Mouse (Mus musculus): ENCODE data around the gene Ephb2.

The Ephb2 gene

DNA sequence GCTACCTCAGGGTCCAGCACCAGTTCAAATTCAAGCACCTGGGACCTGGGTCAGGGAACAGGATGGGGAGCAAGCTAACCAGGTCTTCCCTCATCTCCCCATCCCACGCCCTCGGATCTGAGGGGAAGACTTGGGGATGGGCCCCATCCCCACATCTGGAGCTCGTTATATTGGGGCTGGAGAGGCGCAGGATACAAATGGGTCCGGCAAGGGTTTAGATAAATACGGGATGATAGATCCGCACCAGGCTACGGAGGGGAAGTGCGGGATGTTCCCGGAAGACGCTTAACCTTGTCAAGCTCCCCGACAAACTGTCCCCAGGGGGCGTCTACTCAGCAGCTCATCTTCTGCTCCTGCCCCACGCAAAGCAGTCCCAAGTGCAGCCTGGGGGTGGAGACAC is 35.4 kb downstream of the Ephb2 start:
- DNase-seq = no peak

DNA sequence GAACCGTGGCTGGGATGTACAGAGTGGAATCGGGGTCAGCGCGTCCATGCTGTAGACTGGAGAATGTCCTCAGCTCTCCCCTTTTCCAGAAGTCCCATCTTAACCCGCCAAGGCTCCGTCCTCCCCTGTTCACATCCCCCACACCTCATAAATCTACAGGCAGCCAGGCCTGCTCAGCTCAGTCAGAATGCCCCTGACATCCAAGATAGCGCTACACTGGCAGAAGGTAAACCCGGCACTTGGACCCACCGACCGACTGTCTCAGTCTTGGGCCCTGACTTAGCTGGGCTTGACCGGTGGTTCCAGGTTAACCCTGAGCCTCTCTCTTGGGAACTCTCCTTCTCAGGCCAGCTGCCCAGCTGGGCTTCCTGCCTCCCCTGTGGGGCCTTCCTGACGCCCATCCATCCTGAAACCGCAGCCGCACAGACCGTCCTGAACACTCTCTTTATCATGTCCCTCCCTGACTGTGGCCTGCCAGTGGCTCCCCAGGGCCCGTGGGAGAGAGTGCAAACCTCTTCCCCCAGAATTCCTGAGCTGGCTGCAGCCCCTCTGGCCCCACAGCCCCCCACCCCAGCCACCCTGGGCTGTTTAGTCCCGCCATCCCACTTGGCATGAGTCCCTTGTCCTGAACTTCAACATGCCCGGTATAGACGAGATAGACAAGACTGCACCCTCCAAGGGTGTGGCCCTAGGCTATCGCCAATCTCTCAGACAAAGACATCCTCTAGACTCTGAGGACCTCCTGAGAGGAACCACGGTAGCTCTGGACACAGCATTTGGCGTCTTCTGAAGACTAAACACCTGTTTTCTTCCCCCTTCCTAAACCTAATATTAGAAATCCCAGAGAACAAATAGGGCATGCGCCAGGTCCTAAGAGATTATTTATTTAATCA is 37.9 kb downstream of the Ephb2 start:
- DNase-seq = no peak

DNA sequence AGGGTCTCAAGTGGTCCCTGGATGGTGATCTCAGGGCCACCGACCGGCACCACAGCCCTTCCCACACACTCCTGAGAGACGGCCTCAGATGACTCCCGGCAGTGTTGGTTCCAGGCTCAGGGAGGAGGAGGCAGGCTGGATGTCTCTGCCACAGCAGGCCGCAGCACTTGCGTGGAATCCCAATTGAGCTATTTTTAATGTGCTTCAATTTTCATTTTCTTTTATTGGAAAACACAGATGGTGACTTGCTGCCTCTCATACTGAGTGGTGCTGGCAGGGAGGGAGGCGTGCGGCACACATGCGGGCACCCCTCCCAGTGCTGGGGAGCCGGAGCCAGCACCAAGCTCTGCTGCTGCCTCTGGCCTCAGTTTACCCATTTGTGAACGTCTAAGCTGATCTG is 42.5 kb downstream of the Ephb2 start:
- peak; percentile 82 for DNase-seq

DNA sequence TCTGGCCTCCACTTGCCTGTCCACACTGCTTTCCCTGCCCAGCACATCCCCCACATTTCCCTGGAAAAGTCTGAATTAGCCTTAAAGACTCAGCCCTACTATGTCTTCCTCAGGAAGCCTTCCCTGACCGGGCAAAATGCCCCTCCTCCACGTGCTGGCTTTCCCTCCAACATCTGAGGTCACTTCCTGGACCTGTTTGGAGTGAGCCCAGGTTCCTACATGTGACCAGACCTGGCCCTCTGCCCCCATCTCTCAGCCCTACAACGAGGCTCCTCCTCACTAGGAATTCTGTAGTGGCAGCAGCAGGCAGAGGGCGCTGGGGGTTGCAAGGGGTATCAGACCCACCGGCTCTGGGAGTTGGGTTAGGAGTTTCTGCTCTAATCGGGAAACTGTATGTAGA is 46.0 kb downstream of the Ephb2 start:
- DNase-seq = no peak

DNA sequence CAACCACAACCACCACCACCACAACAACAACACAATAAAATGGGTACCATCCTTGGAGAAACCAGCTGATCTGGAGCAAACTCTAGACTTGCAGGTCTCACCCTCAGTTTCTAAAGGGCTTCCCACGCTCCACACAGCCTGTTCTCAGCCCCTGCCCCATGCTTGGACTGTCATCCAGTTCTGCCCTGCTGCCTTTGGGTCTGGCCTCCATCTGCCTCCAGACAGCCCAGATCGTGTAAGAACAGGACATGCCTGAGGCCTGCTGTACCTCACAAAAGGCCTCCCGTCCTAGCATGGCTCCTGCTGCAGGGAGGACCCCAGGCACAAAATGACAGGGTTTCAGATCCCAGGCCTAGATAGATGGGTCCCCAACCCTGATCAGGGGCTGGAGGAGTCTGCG is 48.4 kb downstream of the Ephb2 start:
- no peak for DNase-seq

DNA sequence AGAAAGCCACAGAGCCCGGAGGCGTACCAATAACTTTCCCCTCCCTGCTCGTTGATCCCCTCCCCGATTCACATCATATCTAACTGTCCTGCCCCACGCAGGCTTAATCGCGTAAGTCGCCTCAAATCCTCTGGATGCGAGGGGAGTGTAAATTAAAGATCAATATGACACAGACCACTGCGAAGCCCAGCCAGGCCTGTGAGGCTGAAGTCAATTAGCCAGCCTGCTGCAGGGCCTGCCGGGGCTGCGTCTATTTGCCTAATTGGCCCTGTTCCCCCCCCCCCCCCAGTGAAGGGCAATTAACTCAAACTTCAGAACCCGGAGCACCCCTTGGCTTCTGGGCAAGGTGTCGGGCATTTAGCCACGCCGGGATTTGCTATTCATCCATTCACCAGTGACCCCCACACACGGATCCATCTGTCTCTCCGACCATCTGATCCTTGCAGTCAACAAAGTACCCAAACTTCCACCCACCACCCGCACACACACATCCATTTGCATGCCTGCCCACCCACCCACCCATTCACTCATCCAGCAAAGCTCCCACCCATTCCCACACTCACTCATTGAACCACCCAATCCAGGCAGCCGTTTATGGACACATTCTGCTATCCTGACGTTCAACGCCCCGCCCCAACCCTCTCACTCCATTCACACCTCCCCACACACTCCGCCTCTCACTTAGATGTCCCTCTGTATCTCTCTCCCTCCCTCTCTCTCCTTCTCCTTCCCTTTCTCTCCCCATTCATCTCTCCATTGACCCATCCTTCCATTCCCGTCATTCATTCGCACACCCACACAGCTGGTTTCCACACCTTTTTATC is 49.1 kb downstream of the Ephb2 start:
- DNase-seq = peak; percentile 44

DNA sequence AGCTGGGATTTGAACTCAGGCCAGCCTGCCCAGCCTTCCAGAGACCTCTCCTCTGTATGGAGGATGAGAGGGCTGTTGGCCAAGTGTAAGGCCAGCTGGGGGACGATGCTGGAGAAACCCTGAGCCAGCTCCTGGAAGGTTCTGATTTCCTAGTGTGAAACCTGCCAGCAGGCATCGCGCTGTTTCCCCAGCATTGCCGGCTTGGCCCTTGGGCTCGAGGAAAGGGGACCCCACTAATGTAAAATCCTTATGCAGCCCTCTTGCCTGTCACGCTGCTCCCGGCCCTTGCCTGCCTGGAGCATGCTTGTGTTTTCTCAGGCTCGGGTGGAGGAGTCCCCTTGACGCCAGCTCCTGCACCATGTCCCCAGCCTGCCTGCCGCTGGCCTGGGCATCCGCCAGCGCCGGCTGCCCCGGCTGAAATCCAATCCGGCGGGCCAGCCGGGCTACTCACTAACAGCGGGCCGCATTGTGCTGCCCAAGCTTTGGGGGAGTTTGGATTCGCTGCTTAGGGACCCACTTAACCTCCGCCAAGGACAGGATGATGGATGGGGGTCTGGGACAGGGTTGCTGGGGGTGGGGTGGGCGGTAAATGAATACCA is 52.1 kb downstream of the Ephb2 start:
- DNase-seq = no peak

DNA sequence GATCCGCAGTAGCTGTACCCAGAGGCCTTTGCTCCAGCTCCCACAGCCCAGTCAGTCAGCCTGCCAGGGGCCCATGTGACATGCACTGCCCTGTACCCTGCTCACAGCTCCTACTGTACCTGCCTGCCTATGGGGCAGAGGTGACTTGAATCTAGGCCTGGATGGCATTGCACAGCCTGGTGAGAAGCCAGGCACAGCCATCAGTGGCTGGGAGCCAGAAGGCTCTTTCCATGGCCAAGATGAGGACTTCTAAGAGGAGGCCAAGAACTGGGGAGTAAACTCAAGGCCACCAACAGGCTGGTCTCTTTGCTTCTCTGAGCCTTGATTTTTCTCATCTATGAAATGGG is 53.2 kb downstream of the Ephb2 start:
- DNase-seq = no peak

DNA sequence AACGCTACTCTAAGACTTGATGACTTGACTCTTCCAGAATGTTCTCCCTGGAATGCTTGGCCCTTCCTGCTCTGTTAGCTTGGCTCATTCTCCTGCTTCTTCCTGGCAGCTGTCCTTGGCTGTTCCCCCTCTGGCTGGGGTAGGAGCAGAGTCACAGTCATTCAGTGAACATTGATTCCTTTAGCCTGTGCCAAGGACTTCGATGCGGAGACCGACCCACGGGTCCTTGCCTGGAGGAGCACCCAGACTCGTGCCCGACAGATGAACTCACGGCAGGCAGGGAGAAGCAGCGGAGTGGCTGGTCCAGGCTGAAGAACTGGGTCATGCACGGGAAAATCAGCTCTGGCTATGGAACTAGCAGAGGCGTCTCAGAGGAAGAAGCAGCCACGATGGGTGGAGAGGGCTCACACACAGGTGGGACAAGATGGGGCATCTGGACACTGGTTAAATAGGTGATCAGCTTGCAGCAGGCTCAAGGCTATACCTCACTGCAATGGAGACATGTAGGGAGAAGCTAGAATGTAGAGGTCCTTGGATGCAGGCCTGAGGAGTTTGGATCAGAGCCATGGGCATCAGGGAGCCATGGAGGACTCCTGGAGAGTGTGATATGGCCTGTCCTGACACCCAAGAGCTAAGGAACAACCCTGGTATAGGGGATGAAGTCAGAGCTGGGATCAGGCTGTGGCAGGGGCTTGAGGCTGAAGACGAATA is 53.8 kb downstream of the Ephb2 start:
- no peak for DNase-seq

DNA sequence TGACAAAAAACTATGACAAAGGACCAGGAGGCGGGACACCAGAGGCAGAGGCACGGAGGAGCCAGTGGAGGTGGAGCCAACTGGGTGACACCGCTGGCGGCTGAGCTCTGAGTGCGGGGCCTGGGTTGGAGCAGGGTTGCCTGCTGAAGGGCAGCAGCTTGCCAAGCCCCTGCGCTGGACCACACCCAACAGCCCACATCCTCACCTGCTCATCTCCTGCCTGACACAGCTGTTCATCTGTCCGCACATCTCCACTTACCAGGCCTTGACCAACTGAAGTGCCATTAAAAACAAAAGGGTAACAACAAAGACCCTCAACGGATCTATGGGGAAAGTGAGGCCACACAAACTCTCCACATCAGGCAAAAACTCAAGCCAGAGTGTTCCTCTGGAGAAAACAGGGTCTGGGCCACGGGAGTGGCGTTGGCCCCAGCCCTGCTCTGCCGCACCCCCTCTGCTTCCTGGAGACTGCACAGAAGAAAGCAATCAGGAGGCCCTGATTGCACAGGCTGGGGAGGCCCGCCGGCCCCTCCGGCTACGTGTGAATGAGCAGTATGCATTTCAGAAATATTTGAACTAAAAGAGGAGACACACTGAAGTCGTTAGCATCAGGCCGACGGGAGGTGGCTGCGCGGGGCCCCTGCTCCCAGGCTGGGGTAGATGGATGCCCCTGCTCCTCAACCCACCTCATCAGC is 55.4 kb downstream of the Ephb2 start:
- DNase-seq = no peak

DNA sequence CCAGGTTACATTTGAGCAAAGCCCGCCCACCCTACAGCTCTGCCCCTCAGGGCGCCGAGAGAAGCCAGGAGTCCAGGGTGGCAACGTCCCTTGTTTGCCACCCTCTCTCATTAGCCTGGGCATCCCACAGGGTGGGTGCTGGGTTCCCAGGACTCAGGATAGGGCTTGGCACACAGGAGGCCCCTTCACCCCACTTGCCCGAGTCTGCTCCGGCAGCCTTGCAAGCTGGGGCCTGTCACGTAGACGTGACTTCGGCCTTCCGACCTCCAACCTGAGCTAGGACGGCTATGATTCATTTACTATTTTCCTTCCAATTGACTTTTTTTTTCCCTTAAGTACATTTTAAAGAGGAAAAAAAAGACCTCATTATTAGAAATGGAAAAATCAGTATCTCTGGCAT is 56.6 kb downstream of the Ephb2 start:
- no peak for DNase-seq

DNA sequence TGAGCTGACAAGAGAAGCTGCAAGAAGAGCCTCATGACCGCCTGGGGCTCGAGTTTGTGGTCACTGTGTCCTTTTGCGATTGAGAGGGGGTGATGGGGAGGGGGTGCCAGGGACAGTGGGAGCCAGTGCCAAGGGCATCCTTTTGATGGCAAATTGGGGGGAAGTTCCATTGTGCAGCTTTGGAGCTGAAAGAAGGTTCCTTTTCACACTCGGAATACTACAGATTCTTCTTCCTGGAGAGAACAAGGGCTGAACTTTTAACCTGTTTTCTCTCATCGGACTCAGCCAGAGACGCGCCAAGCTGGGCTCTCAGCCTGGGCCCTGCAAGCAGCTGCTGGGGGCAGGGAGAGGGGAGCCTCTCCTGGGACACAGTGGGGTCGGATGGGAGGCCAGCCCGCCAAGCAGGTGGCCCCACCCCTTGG is 59.3 kb downstream of the Ephb2 start:
- DNase-seq = no peak

DNA sequence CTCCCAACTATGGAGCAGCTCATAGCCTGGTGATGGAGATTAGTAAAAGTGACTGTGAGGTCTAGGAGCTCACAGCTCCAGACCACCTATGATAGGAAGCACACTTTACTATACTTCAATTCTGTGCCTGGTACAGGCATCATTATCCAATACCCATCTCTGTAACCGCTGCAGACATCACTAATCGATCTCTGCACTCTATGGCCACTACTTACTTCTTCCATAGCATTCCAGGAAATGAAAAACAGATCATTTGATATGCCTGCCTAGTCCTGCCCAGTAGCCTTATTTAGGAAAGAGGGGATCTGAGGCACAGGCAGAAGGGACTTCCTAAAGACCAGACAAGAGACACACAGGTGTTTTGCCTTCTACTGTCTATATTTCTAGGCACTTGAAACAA is 59.9 kb downstream of the Ephb2 start:
- DNase-seq = no peak

DNA sequence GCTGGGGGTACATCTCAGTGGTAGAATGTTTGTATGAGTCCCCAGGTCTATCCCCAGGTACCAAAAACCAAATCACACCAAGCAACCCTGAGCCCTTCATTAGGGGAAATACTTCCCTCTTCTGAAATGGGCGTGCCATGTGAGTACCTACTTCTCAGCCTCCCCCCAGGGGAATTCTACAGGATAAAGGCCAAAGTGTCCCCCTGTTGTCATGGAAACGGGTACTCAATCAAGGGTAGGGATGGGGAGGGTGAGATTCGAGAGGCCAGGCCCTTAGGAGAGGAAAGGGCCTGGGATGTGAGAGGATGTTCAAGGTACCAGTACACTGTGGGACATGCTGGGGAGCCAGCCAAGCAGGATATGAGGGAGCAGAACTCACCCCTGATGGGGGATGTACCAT is 61.6 kb downstream of the Ephb2 start:
- no peak for DNase-seq

DNA sequence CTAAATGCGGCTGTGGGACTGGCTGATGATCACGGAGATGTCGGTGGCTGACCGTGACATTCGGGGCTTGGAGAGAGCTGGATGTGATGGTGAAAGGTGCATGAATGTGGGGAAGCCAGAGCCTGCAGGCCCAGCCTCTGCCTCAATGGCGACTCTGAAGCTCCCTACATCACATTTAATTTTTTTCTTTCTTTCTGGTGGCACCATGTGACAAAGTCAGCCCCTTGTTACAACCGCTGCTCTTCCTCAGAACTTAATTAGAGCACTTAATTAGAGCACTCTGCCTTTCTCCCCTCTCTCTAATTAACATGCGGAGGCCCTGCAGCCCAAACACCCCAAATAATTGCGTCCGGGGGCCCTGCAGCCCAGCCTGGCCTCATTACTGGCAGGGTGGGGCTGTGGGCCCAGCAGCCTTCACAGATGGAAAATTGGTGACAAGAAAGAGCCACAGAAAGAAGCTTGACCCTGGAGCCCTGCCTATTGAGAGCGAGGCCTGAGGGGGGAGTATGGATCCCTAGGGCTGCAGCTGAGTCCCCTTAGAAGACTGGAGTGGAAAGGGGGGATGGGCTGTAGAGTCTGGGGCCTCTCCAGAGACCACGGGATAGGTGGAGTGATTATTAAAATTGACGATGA is 62.7 kb downstream of the Ephb2 start:
- no peak for DNase-seq

DNA sequence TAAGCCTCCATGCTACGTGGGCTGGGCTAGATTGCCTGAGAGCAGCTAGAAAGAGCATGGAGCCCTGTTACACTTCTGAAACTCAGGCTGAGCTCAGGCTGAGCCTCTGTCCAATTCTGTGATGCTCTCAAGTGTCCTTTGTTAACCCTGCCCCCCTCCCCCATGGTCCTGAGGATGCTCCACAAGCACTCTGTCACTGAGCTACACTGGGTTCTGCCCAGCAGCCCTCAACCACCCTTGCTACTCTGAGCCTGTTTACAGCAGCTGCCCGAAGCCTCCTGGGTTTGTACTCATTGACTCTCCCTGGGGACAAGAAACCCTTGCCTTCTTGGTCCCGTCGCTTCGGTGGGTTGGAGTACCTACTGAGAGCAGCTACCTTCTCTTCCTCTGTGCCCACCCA is 63.5 kb downstream of the Ephb2 start:
- DNase-seq = no peak

DNA sequence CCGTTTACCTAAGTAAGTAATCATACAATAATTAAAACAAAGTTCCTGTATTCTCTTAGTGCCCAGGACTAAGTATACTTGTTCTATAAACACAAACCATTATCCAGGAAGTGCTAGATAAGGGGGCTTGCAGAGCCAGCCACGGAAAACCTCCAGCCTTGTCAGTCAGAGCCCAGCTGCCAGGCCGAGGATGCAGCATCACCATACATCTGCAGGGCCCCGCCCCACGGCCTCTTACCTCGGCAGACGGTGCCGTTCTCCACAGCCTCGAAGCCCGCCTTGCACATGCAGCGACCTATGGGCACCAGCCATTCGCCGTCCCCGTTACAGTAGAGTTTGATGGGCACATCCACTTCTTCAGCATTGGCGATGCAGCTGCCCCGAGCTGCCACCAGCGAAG is 65.1 kb downstream of the Ephb2 start:
- DNase-seq = no peak

DNA sequence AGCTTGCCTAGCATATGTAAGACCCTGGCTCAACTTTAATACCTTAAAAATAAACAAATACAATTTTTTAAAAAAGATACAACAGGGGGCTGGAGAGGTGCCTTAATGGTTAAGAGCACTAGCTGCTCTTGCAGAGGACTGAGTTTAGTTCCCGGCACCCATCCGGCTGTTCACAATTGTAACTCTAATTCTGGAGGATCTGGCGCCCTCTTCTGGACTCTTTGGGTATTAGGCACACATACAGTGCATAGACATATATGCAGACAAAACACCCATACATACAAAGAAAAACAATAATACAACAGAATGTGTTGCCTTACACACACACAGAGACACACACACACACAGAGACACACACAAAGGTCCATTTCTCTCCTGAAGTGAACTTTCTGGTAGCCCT is 67.3 kb downstream of the Ephb2 start:
- DNase-seq = no peak

DNA sequence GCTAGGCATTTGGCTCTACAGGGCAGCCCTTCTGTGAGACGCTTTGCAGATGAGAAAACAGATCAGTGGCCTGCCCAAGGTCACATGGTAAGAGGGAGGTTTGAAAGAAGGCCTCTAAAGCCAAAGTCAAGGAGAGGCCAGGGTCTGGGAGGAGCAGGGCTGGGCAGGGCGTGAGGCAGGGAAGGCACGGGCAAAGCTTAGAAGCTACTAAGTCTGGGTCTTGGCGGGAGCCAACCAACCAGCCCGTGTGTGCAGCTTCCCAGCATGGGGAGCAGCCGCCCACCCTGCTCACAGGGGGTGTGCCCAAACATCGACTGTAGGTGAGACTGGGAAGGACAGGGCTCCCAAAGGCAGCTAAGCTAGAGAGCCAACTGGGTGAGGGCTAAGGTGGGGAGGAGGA is 70.7 kb downstream of the Ephb2 start:
- no peak for DNase-seq

DNA sequence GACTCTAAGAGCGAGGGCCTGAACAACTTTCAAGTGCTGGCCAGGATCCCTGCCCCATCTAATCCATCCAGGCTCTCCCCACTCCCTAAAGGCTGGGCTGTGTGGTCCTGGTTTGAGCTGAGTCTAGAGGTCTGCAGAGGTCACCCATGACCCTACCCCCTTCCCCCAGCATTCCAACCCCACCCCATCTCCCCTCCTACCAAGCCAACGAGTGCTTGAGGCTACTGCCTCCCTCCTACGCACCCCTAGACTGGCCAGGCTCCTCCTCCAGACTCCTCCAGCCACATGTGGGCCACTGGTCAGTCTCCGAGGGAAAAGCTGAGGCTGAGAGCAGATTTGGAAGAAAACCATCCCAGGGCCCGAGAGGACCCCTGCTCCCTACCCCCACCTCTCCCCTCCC is 72.4 kb downstream of the Ephb2 start:
- no peak for DNase-seq

DNA sequence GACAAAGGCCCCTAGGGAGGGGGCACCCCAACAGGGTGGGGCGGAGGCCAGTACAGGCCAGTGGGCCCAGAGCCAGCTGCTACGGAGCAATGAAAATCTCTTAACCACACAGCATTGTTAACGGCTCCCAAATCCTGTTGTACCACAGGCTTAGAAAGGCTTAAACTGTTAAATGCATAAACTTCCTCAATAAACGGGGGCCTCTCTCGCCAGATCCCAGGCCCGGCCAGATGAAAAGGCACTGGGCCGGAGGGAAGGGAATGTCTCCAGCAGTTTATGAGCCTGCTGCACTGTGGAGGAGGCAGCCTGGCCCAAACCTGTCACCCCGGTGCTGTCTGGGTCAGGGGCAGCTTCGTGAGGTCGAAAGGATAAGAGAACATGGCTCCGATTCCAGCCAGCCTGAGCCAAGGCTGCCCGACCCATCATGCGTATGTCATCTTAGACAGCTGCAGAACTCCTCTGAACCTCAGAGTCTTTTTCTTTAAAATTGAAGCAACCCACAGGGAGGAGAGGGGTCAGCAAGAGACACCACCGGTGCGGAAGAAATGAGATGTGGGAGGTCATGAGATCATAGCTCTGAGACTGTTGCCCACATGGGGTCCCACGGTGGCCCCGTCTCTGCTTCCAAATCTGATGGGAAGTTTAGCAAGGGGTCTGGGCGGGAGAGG is 73.9 kb downstream of the Ephb2 start:
- no peak for DNase-seq

DNA sequence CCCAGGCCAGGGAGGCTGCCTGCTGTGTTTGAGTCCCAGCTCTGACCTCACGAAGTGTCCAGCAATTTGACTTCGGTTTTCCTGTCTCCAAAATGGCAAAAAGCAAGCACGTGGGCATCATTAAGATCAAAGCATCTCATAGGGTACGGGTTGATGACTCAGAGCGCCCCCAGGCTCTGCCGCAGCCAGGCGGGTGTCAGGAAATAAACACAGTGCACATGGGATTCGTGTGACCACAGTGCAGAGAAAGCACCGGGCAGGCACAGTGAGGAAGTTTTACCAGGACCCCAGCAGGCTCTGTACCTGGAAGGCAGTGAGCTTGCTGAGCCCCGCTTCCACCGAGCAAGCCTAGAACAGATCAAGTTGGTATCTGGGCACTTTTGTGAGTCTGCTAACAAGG is 74.9 kb downstream of the Ephb2 start:
- no peak for DNase-seq

Measured in right cerebral cortex, postnatal 25 days (tissue).